Mouse (Mus musculus): ENCODE results near the gene Dhrs1.

The Dhrs1 gene

DNA sequence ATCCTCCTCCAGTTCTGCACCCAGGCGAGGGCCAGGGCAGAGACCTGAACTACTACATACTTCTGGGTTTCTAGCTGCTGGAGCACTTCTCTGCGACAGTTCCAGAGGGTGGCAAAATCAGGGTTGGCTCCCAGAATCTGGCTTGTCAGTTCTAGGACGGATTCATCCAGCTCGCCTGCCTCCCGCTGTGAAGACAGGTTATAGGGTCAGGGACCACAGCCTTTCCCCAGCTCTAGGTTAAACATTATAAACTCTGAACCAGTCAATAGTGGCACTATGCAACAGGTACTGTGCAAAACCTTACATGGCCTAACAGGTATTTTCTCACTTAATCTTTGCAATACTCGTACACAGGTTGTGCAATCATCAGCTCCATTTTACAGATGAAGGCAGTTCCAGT, 24.4 kb downstream of the Dhrs1 start:
- no peak for DNase-seq (ENCODE audit: low spot score)

- no peak for DNase-seq (ENCODE audit: low spot score)
These were observed 24.8 kb downstream of the Dhrs1 start for GRCm38 (mm10) chr14:55720666-55721065.

DNA sequence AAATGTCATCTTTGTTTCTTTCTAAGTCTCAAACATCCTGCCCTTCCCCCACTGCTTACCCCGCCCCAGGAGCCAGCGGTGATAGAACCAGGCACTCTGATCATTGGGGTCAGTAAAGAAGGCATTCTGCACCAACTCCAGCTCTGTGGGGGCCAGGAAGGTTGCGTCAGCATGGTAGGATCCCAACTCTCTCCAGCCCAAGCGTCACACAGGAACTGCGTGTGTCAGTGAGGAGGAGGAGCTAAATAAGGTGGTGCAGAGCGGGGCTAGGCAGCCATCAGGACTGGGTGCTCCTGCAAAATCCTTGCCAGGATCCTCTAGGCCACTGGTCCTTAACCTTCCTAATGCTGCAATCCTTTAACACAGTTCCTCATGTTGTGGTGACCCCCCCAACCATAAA, 25.8 kb downstream of the Dhrs1 start:
- no peak for DNase-seq (ENCODE audit: low spot score)

- no peak for DNase-seq (ENCODE audit: low spot score)
These were observed 28.6 kb downstream of the Dhrs1 start for GRCm38 (mm10) chr14:55716884-55717283.

DNA sequence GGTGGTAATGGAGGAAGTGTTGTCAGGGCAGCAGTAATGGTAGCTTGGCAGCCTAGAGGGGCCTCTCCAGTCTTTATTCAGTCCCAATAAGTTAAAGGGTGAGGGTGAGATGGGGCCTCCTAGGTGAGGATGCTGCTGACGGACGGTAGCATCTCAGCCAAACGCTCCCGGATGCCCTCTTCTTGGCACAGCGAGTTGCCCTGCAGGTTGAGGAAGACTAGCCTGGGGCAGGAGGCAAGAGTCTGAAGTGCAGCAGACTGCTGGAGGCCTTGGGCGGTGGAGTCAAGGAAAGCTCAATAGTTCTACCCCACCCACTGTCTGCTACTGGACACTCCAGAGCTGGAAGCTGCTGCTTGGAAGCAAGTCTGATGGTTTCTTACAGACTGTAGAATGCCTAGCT, 29.2 kb downstream of the Dhrs1 start:
- no peak for DNase-seq (ENCODE audit: low spot score)

DNA sequence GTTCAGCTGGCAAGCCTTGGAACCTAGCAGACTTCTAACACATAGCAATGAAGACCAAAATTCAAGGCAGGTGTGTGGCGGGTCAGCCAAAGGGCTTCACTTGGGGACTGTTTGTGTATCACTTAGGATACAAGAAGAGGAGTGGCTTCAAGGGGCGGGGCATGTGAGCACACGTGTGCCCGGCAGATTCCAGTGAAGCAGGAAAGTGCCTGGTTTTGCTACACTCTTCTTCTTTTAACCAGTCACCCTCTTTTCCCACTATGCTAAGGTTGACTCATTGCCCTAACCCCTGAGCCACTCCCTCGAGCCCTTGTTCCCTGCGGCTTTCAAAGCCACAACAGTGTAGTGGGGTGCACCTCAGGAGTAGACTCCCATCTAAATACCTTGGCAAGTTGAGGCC, 30.6 kb downstream of the Dhrs1 start:
- DNase-seq (ENCODE audit: low spot score) = no peak

- no peak for DNase-seq (ENCODE audit: low spot score)
These were observed 31.8 kb downstream of the Dhrs1 start, which contains the start of gene Tgm1 for GRCm38 (mm10) chr14:55713729-55714122. Tgm1 (minus strand) TSS chr14:55713926.

DNA sequence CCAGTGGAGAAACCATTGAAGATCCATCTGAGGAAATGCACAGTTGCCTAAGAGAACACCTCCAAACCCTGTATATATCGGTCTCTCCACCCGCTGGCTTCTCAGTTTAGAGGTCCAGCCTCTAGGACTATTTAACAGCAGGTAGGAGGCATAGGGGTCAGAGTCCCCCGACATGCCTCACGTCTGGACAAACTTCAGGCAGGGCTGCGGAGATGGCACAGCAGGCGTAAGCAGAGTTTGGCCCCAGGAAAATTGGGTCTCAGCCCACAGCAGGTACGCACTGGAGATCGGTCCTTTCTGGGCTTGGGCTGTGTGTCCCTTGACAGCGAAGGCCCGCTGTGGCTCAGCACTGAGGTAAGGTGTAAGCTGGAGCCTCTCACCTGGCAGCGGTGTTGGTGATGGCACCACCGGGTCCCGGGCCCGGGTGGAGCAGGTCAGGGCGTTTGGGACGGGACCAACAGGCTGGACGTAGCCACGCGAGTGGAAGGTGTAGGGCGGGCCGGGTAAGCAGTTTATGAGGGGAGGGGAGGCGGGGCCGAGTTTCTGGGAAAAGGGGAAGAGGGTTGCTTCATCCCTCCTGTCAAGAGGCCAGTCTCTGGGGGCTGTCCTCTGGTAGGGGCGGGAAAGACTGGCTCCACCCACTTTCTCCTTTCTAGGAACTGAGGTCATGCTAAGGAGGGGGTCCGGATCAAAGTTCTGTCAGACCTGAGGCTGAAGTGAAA, 32.3 kb downstream of the Dhrs1 start:
- DNase-seq (ENCODE audit: low spot score) = no peak

DNA sequence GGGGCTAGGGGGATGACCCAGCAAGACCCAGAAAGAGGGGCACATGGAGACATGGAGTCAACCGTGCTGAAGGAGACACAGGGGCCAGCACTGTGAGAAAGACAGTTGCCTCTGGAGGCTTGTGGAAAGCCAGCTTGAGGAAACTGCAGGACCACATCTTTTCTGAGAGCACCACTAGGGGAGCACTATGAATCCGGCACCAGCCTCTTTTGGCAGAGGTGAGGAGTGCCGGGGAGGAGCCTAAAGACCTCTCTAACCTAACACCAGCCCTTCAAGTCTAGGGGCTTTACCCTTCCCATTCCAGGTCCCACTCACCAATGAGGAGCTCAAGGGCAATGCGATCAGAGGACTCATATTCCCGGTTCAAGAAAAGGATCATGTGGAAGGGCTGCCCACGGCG, 33.7 kb downstream of the Dhrs1 start:
- DNase-seq (ENCODE audit: low spot score) = no peak

DNA sequence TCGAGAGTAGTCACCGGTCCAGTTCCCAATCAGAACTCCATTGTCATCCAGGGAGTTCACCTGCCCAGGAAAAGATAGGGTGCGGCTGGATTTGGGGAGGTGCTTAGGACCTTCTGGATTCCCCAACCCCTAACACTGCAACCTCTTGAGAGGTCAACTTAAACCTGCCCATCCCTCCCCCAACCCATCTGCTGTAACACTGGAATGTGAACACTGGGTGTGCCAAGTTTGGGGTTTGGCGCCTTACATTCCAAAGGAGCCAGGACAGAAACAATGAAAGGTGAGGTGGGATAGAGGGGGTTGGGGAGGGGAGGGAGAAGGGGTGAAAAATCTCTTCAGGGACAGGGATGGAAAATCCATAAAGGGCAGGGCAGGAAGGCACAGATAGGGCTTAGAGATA, 36.0 kb downstream of the Dhrs1 start:
- DNase-seq (ENCODE audit: low spot score) = no peak

DNA sequence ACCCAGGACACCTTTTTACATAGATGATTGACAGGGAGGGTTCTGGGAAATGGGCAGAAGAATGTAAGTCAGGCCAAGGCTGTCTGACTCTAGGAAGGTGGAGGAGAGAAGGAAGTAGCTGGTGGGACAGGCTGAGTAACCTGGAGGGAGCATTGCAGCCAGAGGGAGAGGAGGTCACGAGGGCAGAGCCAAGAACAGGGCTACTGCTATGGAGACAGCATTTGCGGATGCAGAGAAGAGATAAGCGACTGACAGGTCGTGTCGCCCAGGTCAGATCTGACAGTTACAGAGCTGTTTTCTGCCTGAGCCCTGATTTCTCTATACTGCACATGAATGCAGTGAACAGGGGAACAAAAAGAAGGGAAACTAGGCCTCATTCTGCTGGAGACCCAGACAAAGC, 38.1 kb downstream of the Dhrs1 start:
- DNase-seq (ENCODE audit: low spot score) = no peak

DNA sequence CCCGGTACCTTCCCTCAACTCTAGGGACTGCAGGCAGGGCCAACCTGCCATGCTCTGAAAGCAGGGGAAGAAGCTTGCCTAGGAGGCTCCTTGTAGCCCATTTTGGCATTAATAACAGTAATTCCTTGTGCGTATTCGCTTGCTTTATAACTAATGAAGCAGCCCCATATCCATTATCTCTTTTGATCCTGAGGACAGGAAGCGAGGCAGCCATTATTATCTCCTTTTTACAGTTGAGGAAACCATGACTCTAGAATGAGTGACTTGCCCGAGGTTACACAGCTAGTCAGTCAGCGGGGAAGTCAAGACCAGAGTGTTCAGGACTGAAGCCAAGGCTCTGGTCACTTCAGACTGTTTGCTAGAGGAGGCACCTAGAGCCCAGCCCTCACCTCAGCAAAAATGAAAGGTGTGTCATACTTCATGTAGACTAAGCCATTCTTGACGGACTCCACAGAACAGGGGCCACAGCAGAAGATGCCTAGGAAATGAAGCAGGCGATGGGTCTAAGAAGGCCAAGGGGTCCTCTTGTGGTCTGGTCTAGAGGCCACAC, 39.4 kb downstream of the Dhrs1 start:
- DNase-seq (ENCODE audit: low spot score) = no peak

GRCm38 (mm10) chr14:55702761-55703160, 42.7 kb downstream of the Dhrs1 start:
- no peak for DNase-seq (ENCODE audit: low spot score)

GRCm38 (mm10) chr14:55701131-55701530, 44.4 kb downstream of the Dhrs1 start:
- no peak for DNase-seq (ENCODE audit: low spot score)

DNA sequence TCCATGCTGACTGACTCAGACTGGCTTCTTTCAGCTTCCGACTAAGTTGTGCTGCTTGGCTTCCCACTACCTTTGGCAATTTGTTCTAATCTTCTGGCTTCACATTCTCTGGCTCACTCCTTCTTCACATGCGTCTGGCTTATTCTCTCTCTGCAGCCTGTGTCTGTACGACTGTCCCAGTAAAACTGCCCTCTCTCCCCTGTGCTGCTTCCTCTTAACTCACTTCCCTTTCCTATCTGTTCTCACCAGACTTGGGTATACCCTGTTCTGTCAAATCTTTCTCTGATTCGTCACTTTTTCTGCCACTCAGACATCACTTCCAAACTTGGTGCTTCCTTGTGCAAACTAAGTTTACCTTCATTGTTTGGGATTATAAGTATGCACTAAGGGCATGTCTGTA, 48.3 kb downstream of the Dhrs1 start:
- DNase-seq (ENCODE audit: low spot score) = no peak

GRCm38 (mm10) chr14:55689433-55689832, 56.1 kb downstream of the Dhrs1 start:
- no peak for DNase-seq (ENCODE audit: low spot score)
